Mouse (Mus musculus) liver, embryonic 11.5 days (tissue): ENCODE data around the gene Tnfrsf13b. TPM values are rescaled to one million over a fixed set of nuclear protein-coding genes. Genes with fewer than 3 reads are reported as not detected.
A peak's percentile ranks its signal among the peaks of the same experiment; 100 is the strongest.
"Not testable (repeated sequence)": the region's sequence is repeated elsewhere in the genome, so short reads cannot be mapped to it uniquely, and the experiment has no call there.

Source experiments
- ATAC-seq: fragments of 200-750 bp; cut with Nextera tagmentation; replicated peaks from 2 replicates; pipeline ENCODE4 v1.8.0; 2017; ENCODE audit warnings: moderate number of reproducible peaks, mild to moderate bottlenecking, moderate TSS enrichment, moderate library complexity; ENCODE audit not compliant: low FRiP score
- DNase-seq: peaks from one replicate; pipeline ENCODE4 v3.0.0-alpha.2; 2017; ENCODE audit warnings: low spot score
- H3K27ac ChIP-seq: fragments of 300-500 bp; sonication (generic); 2 replicates; pipeline ENCODE4 v1.5.1; 2014; ENCODE audit warnings: mild to moderate bottlenecking, low read depth, low read length, control low read depth
- H3K27me3 ChIP-seq: fragments of 300-500 bp; sonication (generic); replicated peaks from 2 replicates; pipeline ENCODE4 v1.6.1; 2014; ENCODE audit warnings: low read length, mixed read lengths; ENCODE audit not compliant: control insufficient read depth, insufficient read depth
- H3K36me3 ChIP-seq: fragments of 300-500 bp; sonication (generic); 2 replicates; pipeline ENCODE4 v1.6.1; 2014; ENCODE audit warnings: mild to moderate bottlenecking, low read length, moderate library complexity, mixed read lengths; ENCODE audit not compliant: control insufficient read depth, insufficient read depth
- H3K4me1 ChIP-seq: fragments of 300-500 bp; sonication (generic); replicated peaks from 2 replicates; pipeline ENCODE4 v1.6.1; 2014; ENCODE audit warnings: low read length, mixed read lengths; ENCODE audit not compliant: control insufficient read depth, insufficient read depth
- H3K4me2 ChIP-seq: fragments of 300-500 bp; sonication (generic); 2 replicates; pipeline ENCODE4 v1.6.1; 2014; ENCODE audit warnings: mild to moderate bottlenecking, control low read depth, moderate library complexity
- H3K4me3 ChIP-seq: fragments of 300-500 bp; sonication (generic); 2 replicates; pipeline ENCODE4 v1.5.1; 2014; ENCODE audit warnings: low read depth, low read length, control low read depth
- H3K9ac ChIP-seq: fragments of 300-500 bp; sonication (generic); 2 replicates; pipeline ENCODE4 v1.6.1; 2014; ENCODE audit warnings: low read depth, low read length, control low read depth
- H3K9me3 ChIP-seq: fragments of 300-500 bp; sonication (generic); 2 replicates; pipeline ENCODE4 v1.6.1; 2016; ENCODE audit warnings: low read length, inconsistent platforms, mixed read lengths; ENCODE audit not compliant: control insufficient read depth
- WGBS: fragments of 180-500 bp; shearing (Covaris S2); extraction: QIAGEN DNeasy Blood & Tissue Kit; methylation state at CpG from one replicate; pipeline ENCODE4 v1.1.7; 2014; 5-methylcytosine and 5-hydroxymethylcytosine counted together
- polyA plus RNA-seq: library from polyadenylated mRNA; unstranded; fragments of >200 nt; fragmentation: Nextera tagmentation; extraction: Ambion mirVana; gene quantifications from 2 replicates; pipeline ENCODE4 v1.2.1, GENCODE M21; 2014

Gene Tnfrsf13b
- polyA plus RNA-seq, 1 experiment from 2014 or later, result 5.9 TPM

- ATAC-seq (no peak), DNase-seq (no peak)
- Histone ChIP-seq H3K4me1 (no peaks in the 10 kb centered on the region), H3K27ac (no peak overlapping the region), H3K4me2 (no peak overlapping the region), H3K27me3 (no peaks in the 10 kb centered on the region), H3K9me3 (no peaks in the 10 kb centered on the region), H3K36me3 (no peaks in the 10 kb centered on the region), H3K4me3 (no peak overlapping the region), H3K9ac (no peak overlapping the region)
- 81% methylated on average over 8 of the region's 8 CpGs for WGBS
Measured at GRCm38 (mm10) chr11:61122769-61123288, 3.7 kb upstream of the Tnfrsf13b start.

GRCm38 (mm10) chr11:61123886-61124285 lies 2.7 kb upstream of the Tnfrsf13b start:
- ATAC-seq (no peak), DNase-seq (no peak)
- H3K36me3 ChIP-seq, result no peaks in the 10 kb centered on the region
- H3K9me3 ChIP-seq, result no peaks in the 10 kb centered on the region
- no peak overlapping the region for H3K4me3 ChIP-seq
- H3K27me3 ChIP-seq, result no peaks in the 10 kb centered on the region
- no peaks in the 10 kb centered on the region for H3K4me1 ChIP-seq
- no peak overlapping the region for H3K9ac ChIP-seq
- no peak overlapping the region for H3K27ac ChIP-seq
- WGBS, result 61% methylated on average over 3 of the region's 3 CpGs
- no peak overlapping the region for H3K4me2 ChIP-seq

DNA sequence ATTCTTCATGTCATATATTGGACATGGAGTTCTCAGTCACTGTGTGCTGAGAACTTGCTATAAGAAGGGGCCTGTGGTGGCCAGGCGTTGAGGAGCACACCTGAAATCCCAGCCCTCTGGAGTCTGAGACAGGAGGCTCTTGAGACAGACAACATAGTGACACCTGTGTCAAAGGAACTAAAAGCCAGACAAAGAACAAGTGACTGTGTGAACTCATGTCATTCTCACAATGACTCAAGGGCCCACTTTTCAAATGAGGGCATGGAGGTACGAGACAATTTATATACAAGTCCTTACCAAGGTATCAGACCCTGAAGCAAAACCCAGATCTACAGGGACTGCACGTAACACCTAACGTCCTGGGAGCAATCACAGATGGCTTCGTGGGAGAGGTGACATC lies 585 bp upstream of the Tnfrsf13b start:
- no peak for ATAC-seq
- H3K4me3 ChIP-seq, result no peak overlapping the region
- no peaks in the 10 kb centered on the region for H3K4me1 ChIP-seq
- WGBS, result 90% methylated on average over 5 of the region's 5 CpGs
- no peak overlapping the region for H3K9ac ChIP-seq
- no peak for DNase-seq
- H3K36me3 ChIP-seq, result no peaks in the 10 kb centered on the region
- no peak overlapping the region for H3K4me2 ChIP-seq
- no peak overlapping the region for H3K27ac ChIP-seq
- H3K27me3 ChIP-seq, result no peaks in the 10 kb centered on the region
- no peaks in the 10 kb centered on the region for H3K9me3 ChIP-seq

GRCm38 (mm10) chr11:61127421-61128055 lies 983 bp downstream of the Tnfrsf13b start:
- H3K4me3 ChIP-seq, result no peak overlapping the region
- H3K36me3 ChIP-seq, result no peaks in the 10 kb centered on the region
- ATAC-seq (no peak), DNase-seq (no peak)
- H3K27ac ChIP-seq, result no peak overlapping the region
- no peak overlapping the region for H3K9ac ChIP-seq
- H3K4me2 ChIP-seq, result no peak overlapping the region
- H3K4me1 ChIP-seq, result no peaks in the 10 kb centered on the region
- 85% methylated on average over 8 of the region's 8 CpGs for WGBS
- no peaks in the 10 kb centered on the region for H3K9me3 ChIP-seq
- H3K27me3 ChIP-seq, result no peaks in the 10 kb centered on the region

DNA sequence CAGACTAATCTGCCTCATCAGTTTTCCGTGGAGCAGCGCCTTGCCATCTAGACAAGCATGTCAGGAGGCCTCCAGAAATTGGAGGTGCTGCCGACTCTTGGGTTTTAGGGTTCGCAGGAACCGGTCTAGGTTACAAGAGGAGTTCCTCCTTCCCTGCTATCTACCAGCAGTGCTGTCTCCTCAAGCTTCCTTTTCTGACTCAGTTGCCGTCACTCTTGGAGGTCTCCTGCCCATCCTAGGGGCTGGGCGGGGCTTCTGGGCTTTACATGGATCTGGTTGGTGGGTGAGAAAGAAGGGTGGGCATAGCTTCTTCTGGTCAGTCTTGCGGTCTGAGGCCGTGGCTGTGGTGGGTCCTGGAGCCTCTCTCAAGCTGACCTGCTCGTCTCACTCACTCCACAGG lies 2.8 kb downstream of the Tnfrsf13b start:
- Histone ChIP-seq H3K4me3 (no peak overlapping the region), H3K4me1 (no peaks in the 10 kb centered on the region), H3K9ac (no peak overlapping the region), H3K9me3 (no peaks in the 10 kb centered on the region), H3K4me2 (peak overlapping the region; percentile 21), H3K36me3 (no peaks in the 10 kb centered on the region), H3K27ac (no peak overlapping the region), H3K27me3 (no peaks in the 10 kb centered on the region)
- ATAC-seq (no peak), DNase-seq (no peak)
- 35% methylated on average over 10 of the region's 10 CpGs for WGBS

DNA sequence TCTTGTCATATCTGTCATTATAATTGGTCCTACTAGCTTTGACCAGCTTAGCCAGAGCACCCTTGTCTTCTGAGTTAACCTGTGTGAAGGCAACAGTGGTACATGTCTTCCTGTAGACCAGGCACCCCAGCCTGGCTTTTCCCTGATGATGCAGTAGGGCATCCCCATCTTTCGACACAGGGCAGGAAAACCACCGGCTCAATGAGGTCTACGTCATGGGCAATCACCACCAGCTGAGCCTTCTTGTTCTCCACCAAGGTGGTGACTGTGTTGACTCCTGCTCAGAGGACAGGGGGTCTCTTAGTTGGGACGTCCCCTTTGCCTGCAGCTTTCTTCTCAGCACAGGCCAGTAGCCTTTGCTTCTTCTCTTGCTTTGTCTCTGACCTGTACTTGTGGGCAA lies 4.1 kb downstream of the Tnfrsf13b start:
- WGBS, result 71% methylated on average over 4 of the region's 4 CpGs
- not testable (repeated sequence) for DNase-seq

GRCm38 (mm10) chr11:61132943-61133342 lies 6.4 kb downstream of the Tnfrsf13b start:
- H3K36me3 ChIP-seq, result no peaks in the 10 kb centered on the region
- no peaks in the 10 kb centered on the region for H3K9me3 ChIP-seq
- H3K9ac ChIP-seq, result no peak overlapping the region
- no peak overlapping the region for H3K4me3 ChIP-seq
- H3K27me3 ChIP-seq, result no peaks in the 10 kb centered on the region
- DNase-seq (no peak), ATAC-seq (no peak)
- WGBS, result 70% methylated on average over 2 of the region's 2 CpGs
- H3K4me2 ChIP-seq, result no peak overlapping the region
- no peak overlapping the region for H3K27ac ChIP-seq
- no peaks in the 10 kb centered on the region for H3K4me1 ChIP-seq

More for the DNA sequence above, 4.1 kb downstream of the Tnfrsf13b start:
- not testable (repeated sequence) for H3K4me2 ChIP-seq, H3K27ac ChIP-seq, ATAC-seq, H3K9ac ChIP-seq, H3K27me3 ChIP-seq, H3K4me3 ChIP-seq, H3K4me1 ChIP-seq, H3K9me3 ChIP-seq, H3K36me3 ChIP-seq

GRCm38 (mm10) chr11:61141693-61142092 lies 15.1 kb downstream of the Tnfrsf13b start:
- no peaks in the 10 kb centered on the region for H3K9me3 ChIP-seq
- DNase-seq (no peak), ATAC-seq (no peak)
- no peak overlapping the region for H3K4me2 ChIP-seq
- no peaks in the 10 kb centered on the region for H3K36me3 ChIP-seq
- H3K4me3 ChIP-seq, result no peak overlapping the region
- 0 out of 2 replicates have a peak, but pooled peaks cover 2% of the 10 kb centered on the region for H3K27me3 ChIP-seq
- no peak overlapping the region for H3K9ac ChIP-seq
- 53% methylated on average over 2 of the region's 2 CpGs for WGBS
- no peak overlapping the region for H3K27ac ChIP-seq
- H3K4me1 ChIP-seq, result peaks cover 14% of the 10 kb centered on the region

- peaks cover 18% of the 10 kb centered on the region for H3K4me1 ChIP-seq
- no peaks in the 10 kb centered on the region for H3K36me3 ChIP-seq
- peaks cover 2% of the 10 kb centered on the region; the same call in 1 of the 2 replicates for H3K27me3 ChIP-seq
- no peak for DNase-seq
- peak overlapping the region; percentile 51 for H3K9ac ChIP-seq
- H3K4me3 ChIP-seq, result peak overlapping the region; percentile 31
- WGBS, result 25% methylated on average over 3 of the region's 3 CpGs
- ATAC-seq, result no peak
- no peaks in the 10 kb centered on the region for H3K9me3 ChIP-seq
- H3K4me2 ChIP-seq, result peak overlapping the region; percentile 60
- peak overlapping the region; percentile 48; the same call in 1 of the 2 replicates for H3K27ac ChIP-seq
Measured at GRCm38 (mm10) chr11:61142262-61142661, 15.7 kb downstream of the Tnfrsf13b start.
